Mouse (Mus musculus) layer of hippocampus, postnatal 10 days (tissue): ENCODE measurements around the gene Atp6v0c. TPM values are rescaled to one million over a fixed set of nuclear protein-coding genes. Genes with fewer than 3 reads are reported as not detected.

ENCODE experiments used
- DNase-seq, 2 experiments: peaks; one replicate each; pipeline ENCODE4 v3.0.0; 2021; ENCODE audit warnings: low spot score in 2 of 2
- long read RNA-seq: library from polyadenylated mRNA; stranded (forward); transcript quantifications from one replicate; pipeline ENCODE4 v2.0.0, GENCODE M21; 2023
- total RNA-seq, 2 experiments: library from RNA; stranded (reverse); gene quantifications; 2 replicates each; pipeline ENCODE4 v1.2.3; 2021

Atp6v0c gene
- total RNA-seq: 1,000 to 10,000 TPM; 1,281 to 1,362 TPM
- long read RNA-seq, transcript Atp6v0c-206 (3 exons, 607 nt): minor isoform, 9 of 1,808 reads
- long read RNA-seq, transcript Atp6v0c-201 (3 exons, 1,183 nt): major isoform, 1,732 of 1,808 reads
- long read RNA-seq, transcript Atp6v0c-202 (4 exons, 796 nt): minor isoform, 8 of 1,808 reads
- long read RNA-seq, partial matches to known transcripts: 46 of 1,808 reads
- long read RNA-seq, other reads (novel, unspliced or antisense): 13 of 1,808 reads

GRCm38 (mm10) chr17:24169317-24170065 is at the start of gene Atp6v0c:
Atp6v0c (minus strand) TSS chr17:24169702.
- DNase-seq: peak; percentile 96 to 97

GRCm38 (mm10) chr17:24216836-24217235 is 47.3 kb upstream of the Atp6v0c start:
- no peak for DNase-seq

- DNase-seq: no peak
Observed at GRCm38 (mm10) chr17:24213186-24213585, 43.7 kb upstream of the Atp6v0c start.

- no peak for DNase-seq
Observed at GRCm38 (mm10) chr17:24212441-24213018, 43.0 kb upstream of the Atp6v0c start.

- DNase-seq: peak; percentile 81 to 83
Observed at GRCm38 (mm10) chr17:24211631-24212440, 42.3 kb upstream of the Atp6v0c start.

- no peak for DNase-seq
Observed at GRCm38 (mm10) chr17:24210591-24210990, 41.1 kb upstream of the Atp6v0c start.

- DNase-seq: no peak
Observed at GRCm38 (mm10) chr17:24209916-24210240, 40.4 kb upstream of the Atp6v0c start.

GRCm38 (mm10) chr17:24209043-24209915 is 39.8 kb upstream of the Atp6v0c start, which contains the start of gene Ntn3:
Ntn3 (minus strand) TSS chr17:24209531.
- peak; percentile 61 to 73 for DNase-seq

- DNase-seq: peak; percentile 44 to 59
Observed at GRCm38 (mm10) chr17:24208641-24209042, 39.1 kb upstream of the Atp6v0c start.

GRCm38 (mm10) chr17:24207768-24208640 is 38.5 kb upstream of the Atp6v0c start:
- DNase-seq: peak; percentile 21

- DNase-seq: peak; percentile 72 to 82
Observed at GRCm38 (mm10) chr17:24206451-24207351, 37.2 kb upstream of the Atp6v0c start.

- no peak for DNase-seq
Observed at GRCm38 (mm10) chr17:24205908-24206361, 36.4 kb upstream of the Atp6v0c start.

GRCm38 (mm10) chr17:24205284-24205888 is 35.9 kb upstream of the Atp6v0c start, which contains the start of gene Tbc1d24:
Tbc1d24 (minus strand) TSS chr17:24205562.
- peak; percentile 92 to 97 for DNase-seq

- DNase-seq: peak in 1 of 2 experiments; percentile 16
Observed at GRCm38 (mm10) chr17:24204846-24205245, 35.3 kb upstream of the Atp6v0c start.

- no peak for DNase-seq
Observed at GRCm38 (mm10) chr17:24203611-24204534, 34.4 kb upstream of the Atp6v0c start.

- no peak for DNase-seq
Observed at GRCm38 (mm10) chr17:24203068-24203467, 33.6 kb upstream of the Atp6v0c start.

- DNase-seq: no peak
Observed at GRCm38 (mm10) chr17:24201092-24201491, 31.6 kb upstream of the Atp6v0c start.
